Mouse (Mus musculus) erythroblast, embryonic 14.5 days (primary cell): ENCODE data around the gene Nxnl1.

Source experiments
- GATA1 ChIP-seq: IDR thresholded peaks from 2 replicates; pipeline ENCODE4 v1.6.1; 2012; ENCODE audit warnings: low read length, inconsistent platforms, mixed read lengths
- TAL1 ChIP-seq: IDR thresholded peaks from 3 replicates; pipeline ENCODE4 v1.6.1; 2012; ENCODE audit warnings: low read length, inconsistent platforms, mixed read lengths

DNA sequence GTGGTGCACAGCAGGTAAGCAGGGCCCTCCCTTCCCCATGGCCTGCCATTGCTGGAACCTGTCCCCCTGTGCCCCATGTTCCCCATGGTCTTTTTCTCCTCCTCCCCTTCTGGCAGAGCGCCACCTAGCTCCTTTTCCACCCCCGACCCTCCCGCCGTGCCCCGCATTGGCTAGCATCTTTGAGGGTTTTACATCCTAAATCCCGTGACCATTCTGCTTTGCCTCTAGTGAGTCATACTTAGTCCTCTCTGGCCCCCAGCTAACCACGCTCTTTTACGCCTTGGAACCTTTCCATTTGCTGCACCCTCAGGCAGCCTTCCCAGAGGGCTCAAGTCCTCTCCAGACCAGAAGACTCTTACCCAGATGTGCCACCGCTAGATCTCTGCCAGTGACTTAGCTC, 13.8 kb upstream of the Nxnl1 start:
- TF ChIP-seq TAL1, result no peak
- no peak for TF ChIP-seq GATA1
